Mouse (Mus musculus) liver, embryonic 16.5 days (tissue): Measurements from ENCODE around the gene Phldb2. TPM values are rescaled to one million over a fixed set of nuclear protein-coding genes. Genes with fewer than 3 reads are reported as not detected.

Experiments
- ATAC-seq: fragments of 200-750 bp; cut with Nextera tagmentation; 2 replicates; pipeline ENCODE4 v1.8.0; 2017; ENCODE audit warnings: low read depth, mild to moderate bottlenecking, moderate number of reproducible peaks, moderate library complexity
- H3K27ac ChIP-seq: fragments of 300-500 bp; sonication (generic); 2 replicates; pipeline ENCODE4 v1.5.1; 2014; ENCODE audit warnings: mild to moderate bottlenecking, low read length
- H3K27me3 ChIP-seq: fragments of 300-500 bp; sonication (generic); 2 replicates; pipeline ENCODE4 v1.6.1; 2014; ENCODE audit warnings: low read depth, low read length, mixed read lengths; ENCODE audit not compliant: control insufficient read depth, insufficient read depth
- H3K36me3 ChIP-seq: fragments of 300-500 bp; sonication (generic); 2 replicates; pipeline ENCODE4 v1.6.1; 2014; ENCODE audit warnings: mild to moderate bottlenecking; ENCODE audit not compliant: control insufficient read depth, insufficient read depth
- H3K4me1 ChIP-seq: fragments of 300-500 bp; sonication (generic); 2 replicates; pipeline ENCODE4 v1.6.1; 2014; ENCODE audit warnings: low read depth, low read length, mixed read lengths; ENCODE audit not compliant: control insufficient read depth
- H3K4me2 ChIP-seq: fragments of 300-500 bp; sonication (generic); 2 replicates; pipeline ENCODE4 v1.6.1; 2014; ENCODE audit warnings: low read depth, low read length, mixed read lengths
- H3K4me3 ChIP-seq: fragments of 300-500 bp; sonication (generic); 2 replicates; pipeline ENCODE4 v1.5.1; 2014; ENCODE audit warnings: low read depth, mild to moderate bottlenecking, low read length
- H3K9ac ChIP-seq: fragments of 300-500 bp; sonication (generic); 2 replicates; pipeline ENCODE4 v1.6.1; 2014; ENCODE audit warnings: low read depth, low read length
- H3K9me3 ChIP-seq: fragments of 300-500 bp; sonication (generic); replicated peaks from 2 replicates; pipeline ENCODE4 v1.6.1; 2016; ENCODE audit warnings: low read length; ENCODE audit not compliant: control insufficient read depth
- WGBS: fragments of 180-500 bp; shearing (Covaris S2); extraction: QIAGEN DNeasy Blood & Tissue Kit; methylation state at CpG from one replicate; pipeline ENCODE4 v1.1.7; 2014; ENCODE audit not compliant: insufficient replicate concordance; 5-methylcytosine and 5-hydroxymethylcytosine counted together
- polyA plus RNA-seq: library from polyadenylated mRNA; unstranded; fragments of >200 nt; fragmentation: Nextera tagmentation; extraction: Ambion mirVana; gene quantifications from 2 replicates; pipeline ENCODE4 v1.2.1, GENCODE M21; 2015

Gene Phldb2
- polyA plus RNA-seq, 1 experiment from 2014 or later: 15.3 TPM

- Histone ChIP-seq H3K27me3 (no peaks in the 10 kb centered on the region), H3K9ac (no peak overlapping the region), H3K36me3 (no peaks in the 10 kb centered on the region; the same call in 1 of the 2 replicates), H3K9me3 (no peaks in the 10 kb centered on the region), H3K4me1 (no peaks in the 10 kb centered on the region), H3K4me2 (no peak overlapping the region), H3K4me3 (no peak overlapping the region), H3K27ac (no peak overlapping the region)
- whole genome bisulfite sequencing: 60% methylated on average over 11 of the region's 11 CpGs
- no peak for ATAC-seq
These were observed 123.1 kb downstream of the Phldb2 start for GRCm38 (mm10) chr16:45830096-45830866.

DNA sequence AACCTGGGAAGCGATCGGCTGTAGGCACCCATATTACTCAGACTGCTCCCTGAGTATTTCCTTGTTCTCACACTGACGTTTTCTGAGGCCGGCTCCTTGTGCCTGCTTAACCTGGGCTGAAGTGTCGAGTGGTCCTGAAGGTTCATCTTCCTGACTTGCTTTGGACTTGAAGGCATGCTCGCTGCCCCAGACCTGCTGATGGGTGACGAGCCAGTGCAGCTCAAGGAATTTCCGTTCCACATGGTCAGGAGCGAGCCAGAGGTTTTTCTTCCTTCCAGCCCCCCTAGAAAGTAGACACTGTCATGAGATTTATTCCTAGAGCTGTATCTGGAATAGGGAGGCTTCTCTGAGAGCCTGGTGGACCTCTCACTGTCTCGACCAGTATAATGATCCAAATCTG is 128.1 kb downstream of the Phldb2 start:
- ATAC-seq: no peak
- no peaks in the 10 kb centered on the region; the same call in 1 of the 2 replicates for H3K36me3 ChIP-seq
- H3K9me3 ChIP-seq: no peaks in the 10 kb centered on the region
- H3K27me3 ChIP-seq: no peaks in the 10 kb centered on the region
- no peaks in the 10 kb centered on the region for H3K4me1 ChIP-seq
- H3K4me2 ChIP-seq: no peak overlapping the region
- H3K9ac ChIP-seq: no peak overlapping the region
- 70% methylated on average over 10 of the region's 10 CpGs for WGBS
- H3K27ac ChIP-seq: no peak overlapping the region
- no peak overlapping the region for H3K4me3 ChIP-seq

DNA sequence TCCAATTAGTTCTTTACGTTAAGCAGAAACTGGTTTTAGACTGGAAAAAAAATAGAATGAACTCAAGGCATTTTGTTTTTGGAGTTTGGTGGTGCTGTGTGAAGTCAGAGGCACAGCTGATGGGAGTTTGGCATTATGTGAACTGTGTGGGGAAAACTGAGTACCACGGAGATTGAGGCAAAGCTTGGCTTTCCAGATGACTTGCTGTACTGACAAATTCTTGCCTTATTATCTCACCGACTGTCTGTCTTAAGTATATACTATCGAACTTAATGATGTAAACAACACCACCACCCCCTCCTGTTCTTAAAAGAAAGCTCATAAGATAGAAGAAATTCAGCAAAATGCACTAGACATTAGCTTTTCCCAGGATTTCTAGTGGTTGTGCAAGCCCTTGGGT is 129.4 kb downstream of the Phldb2 start:
- no peak for ATAC-seq
- H3K4me3 ChIP-seq: no peak overlapping the region
- no peaks in the 10 kb centered on the region for H3K9me3 ChIP-seq
- H3K9ac ChIP-seq: no peak overlapping the region
- no peaks in the 10 kb centered on the region for H3K27me3 ChIP-seq
- no peak overlapping the region for H3K27ac ChIP-seq
- no peak overlapping the region for H3K4me2 ChIP-seq
- 58% methylated on average over 4 of the region's 4 CpGs for WGBS
- H3K36me3 ChIP-seq: no peaks in the 10 kb centered on the region; the same call in 1 of the 2 replicates
- no peaks in the 10 kb centered on the region for H3K4me1 ChIP-seq

DNA sequence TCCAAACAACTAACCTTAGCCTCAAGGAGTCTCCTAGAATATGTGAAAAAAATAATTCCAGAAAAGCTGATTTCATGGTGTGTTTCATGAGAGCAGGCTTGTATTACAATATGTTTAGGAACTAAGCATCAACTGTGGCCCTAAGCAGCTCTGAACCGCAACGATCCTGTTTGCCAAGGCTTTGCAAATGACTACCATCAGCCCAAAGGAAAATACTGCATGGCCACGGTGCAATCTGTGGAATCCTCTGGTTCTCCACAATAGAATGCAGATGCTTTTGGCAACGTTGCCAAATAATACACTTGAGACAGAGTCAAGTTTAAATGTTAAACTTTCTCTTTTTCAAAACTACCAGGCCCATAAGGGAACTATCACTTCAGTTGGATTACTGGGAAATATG is 133.5 kb downstream of the Phldb2 start:
- Histone ChIP-seq H3K36me3 (no peaks in the 10 kb centered on the region), H3K9me3 (no peaks in the 10 kb centered on the region), H3K4me3 (no peak overlapping the region), H3K4me1 (no peaks in the 10 kb centered on the region), H3K27me3 (no peaks in the 10 kb centered on the region), H3K4me2 (no peak overlapping the region), H3K27ac (no peak overlapping the region), H3K9ac (no peak overlapping the region)
- 66% methylated on average over 4 of the region's 4 CpGs for WGBS
- no peak for ATAC-seq

GRCm38 (mm10) chr16:45817795-45818194 is 135.6 kb downstream of the Phldb2 start:
- no peak overlapping the region for H3K4me2 ChIP-seq
- H3K4me1 ChIP-seq: no peaks in the 10 kb centered on the region
- no peak overlapping the region for H3K4me3 ChIP-seq
- no peak overlapping the region for H3K9ac ChIP-seq
- no peak overlapping the region for H3K27ac ChIP-seq
- H3K9me3 ChIP-seq: no peaks in the 10 kb centered on the region
- 59% methylated on average over 3 of the region's 3 CpGs for WGBS
- H3K27me3 ChIP-seq: no peaks in the 10 kb centered on the region
- no peak for ATAC-seq
- H3K36me3 ChIP-seq: no peaks in the 10 kb centered on the region

DNA sequence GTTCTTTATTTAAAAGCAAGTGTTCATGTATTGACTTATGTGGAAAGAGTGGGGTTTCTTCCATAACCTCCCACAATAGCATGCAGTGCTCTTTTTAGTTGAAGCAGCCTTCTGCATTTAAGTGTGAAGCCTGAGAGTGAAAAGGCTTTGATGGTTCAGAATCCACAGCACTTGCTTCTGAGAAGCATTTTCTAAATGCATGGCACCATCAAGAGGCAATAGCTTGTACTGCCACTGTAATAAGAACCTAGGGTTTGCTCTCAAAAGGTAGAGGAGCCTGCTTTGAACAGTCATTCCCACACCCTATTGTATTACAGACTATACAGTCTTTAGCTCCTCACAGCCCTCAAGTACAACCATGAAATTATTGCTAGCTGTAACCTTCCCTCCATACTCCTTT is 136.7 kb downstream of the Phldb2 start:
- Histone ChIP-seq H3K9ac (no peak overlapping the region), H3K9me3 (no peaks in the 10 kb centered on the region), H3K36me3 (no peaks in the 10 kb centered on the region), H3K27ac (no peak overlapping the region), H3K4me1 (no peaks in the 10 kb centered on the region), H3K4me3 (no peak overlapping the region), H3K27me3 (no peaks in the 10 kb centered on the region), H3K4me2 (no peak overlapping the region)
- ATAC-seq: no peak

- Histone ChIP-seq H3K27me3 (no peaks in the 10 kb centered on the region), H3K36me3 (no peaks in the 10 kb centered on the region), H3K4me2 (no peak overlapping the region), H3K4me1 (no peaks in the 10 kb centered on the region; the same call in 1 of the 2 replicates), H3K4me3 (no peak overlapping the region), H3K9ac (no peak overlapping the region), H3K27ac (no peak overlapping the region), H3K9me3 (no peaks in the 10 kb centered on the region)
- WGBS: 65% methylated on average over 3 of the region's 3 CpGs
- ATAC-seq: no peak
These were observed 138.8 kb downstream of the Phldb2 start for GRCm38 (mm10) chr16:45814611-45815010.

DNA sequence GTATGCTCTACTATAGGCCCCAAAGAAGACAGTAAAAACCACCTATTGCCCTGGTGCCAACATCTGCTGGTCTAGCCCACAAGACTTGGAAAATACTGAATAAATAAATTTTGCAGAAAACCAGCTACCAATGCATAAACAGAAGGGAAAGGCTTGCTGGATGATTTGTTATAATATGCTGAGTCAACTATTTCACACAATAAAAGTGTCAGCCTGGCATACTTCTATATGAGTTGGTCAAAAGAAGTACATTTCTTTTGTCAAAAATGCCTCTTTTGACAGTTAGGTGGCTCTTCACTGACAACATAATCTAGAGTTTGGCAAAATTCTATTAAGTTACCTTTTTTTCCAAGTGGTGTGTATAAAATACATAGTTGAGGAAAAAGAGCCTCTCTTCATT is 141.6 kb downstream of the Phldb2 start:
- Histone ChIP-seq H3K36me3 (no peaks in the 10 kb centered on the region), H3K27ac (no peak overlapping the region), H3K9me3 (no peaks in the 10 kb centered on the region), H3K4me2 (no peak overlapping the region), H3K4me1 (no peaks in the 10 kb centered on the region; the same call in 1 of the 2 replicates), H3K4me3 (no peak overlapping the region), H3K27me3 (no peaks in the 10 kb centered on the region), H3K9ac (no peak overlapping the region)
- no peak for ATAC-seq

- H3K36me3 ChIP-seq: no peaks in the 10 kb centered on the region
- ATAC-seq: no peak
- no peaks in the 10 kb centered on the region; the same call in 1 of the 2 replicates for H3K4me1 ChIP-seq
- H3K27me3 ChIP-seq: no peaks in the 10 kb centered on the region
- H3K9ac ChIP-seq: no peak overlapping the region
- H3K9me3 ChIP-seq: no peaks in the 10 kb centered on the region
- H3K4me3 ChIP-seq: no peak overlapping the region
- WGBS: 28% methylated on average over 6 of the region's 6 CpGs
- no peak overlapping the region for H3K4me2 ChIP-seq
- H3K27ac ChIP-seq: no peak overlapping the region
These were observed 142.5 kb downstream of the Phldb2 start for GRCm38 (mm10) chr16:45810829-45811326.
